ENCODE assay signal across 8 mouse cellular contexts in genomic region chr9:44879694-44880271, GRCm38 (mm10). TPM values are rescaled to one million over a fixed set of nuclear protein-coding genes. Genes with fewer than 3 reads are reported as not detected.
DNase-seq lines count a peak whose midpoint lies in the region; ATAC-seq and TF ChIP-seq lines count a peak whose summit lies in the region.

No protein-coding gene starts in this region.

- peak; percentile 6 for DNase-seq in adrenal gland, postnatal 25 days
- no peak for DNase-seq in adrenal gland, postnatal 10 days
- DNase-seq in 416B (ENCODE audit: low read depth): peak; percentile 45
- no peak for DNase-seq in heart, postnatal 0 days (ENCODE audit: low spot score)
- DNase-seq in spleen, postnatal 36 days (ENCODE audit: low spot score in 2 of 2): peak; percentile 55

- under 1% methylated on average over 13 of the region's 13 CpGs for WGBS in heart, postnatal 0 days
- WGBS in liver, embryonic 16.5 days (ENCODE audit: insufficient replicate concordance): under 1% methylated on average over 13 of the region's 13 CpGs

- TF ChIP-seq CTCF in cortical plate, adult 2 months (IDR thresholded peaks at IDR 0.05; ENCODE audit: extremely low read depth, insufficient read depth, low read length): no peak
- no peak for TF ChIP-seq CTCF in heart, postnatal 0 days (IDR thresholded peaks at IDR 0.05; ENCODE audit: low read depth)

- H3K27ac ChIP-seq in cortical plate, adult 2 months (ENCODE audit: insufficient read depth, low read length): no peak overlapping the region
- H3K27ac ChIP-seq in heart, postnatal 0 days (ENCODE audit: low read depth): peak overlapping the region; percentile 90; the same call in 1 of the 2 replicates
- H3K27ac ChIP-seq in liver, embryonic 16.5 days (ENCODE audit: low read length): peak overlapping the region; percentile 2

- peak overlapping the region; percentile 61 for H3K4me3 ChIP-seq in cortical plate, adult 2 months (ENCODE audit: insufficient read depth, low read length)
- H3K4me3 ChIP-seq in heart, postnatal 0 days (ENCODE audit: low read depth, low read length): peak overlapping the region; percentile 94
- H3K4me3 ChIP-seq in liver, embryonic 16.5 days (ENCODE audit: low read depth, low read length): peak overlapping the region; percentile 93

- peak overlapping the region; percentile 85 for H3K9ac ChIP-seq in heart, postnatal 0 days (replicated peaks; ENCODE audit: low read depth, low read length)
- peak overlapping the region; percentile 92 for H3K9ac ChIP-seq in liver, embryonic 16.5 days (ENCODE audit: low read depth, low read length)

- peak overlapping the region; percentile 99 for H3K4me2 ChIP-seq in heart, postnatal 0 days (ENCODE audit: low read depth, low read length)
- H3K4me2 ChIP-seq in liver, embryonic 16.5 days (ENCODE audit: low read depth, low read length): peak overlapping the region; percentile 99

- H3K36me3 ChIP-seq in heart, postnatal 0 days (replicated peaks; ENCODE audit: control insufficient read depth, insufficient read depth, low read length): no peaks in the 10 kb centered on the region
- no peaks in the 10 kb centered on the region for H3K36me3 ChIP-seq in liver, embryonic 16.5 days (ENCODE audit: control insufficient read depth, insufficient read depth)

- H3K4me1 ChIP-seq in cortical plate, adult 2 months (ENCODE audit: control insufficient read depth, insufficient read depth, low read length): peaks cover 15% of the 10 kb centered on the region
- peaks cover 34% of the 10 kb centered on the region for H3K4me1 ChIP-seq in heart, postnatal 0 days (ENCODE audit: control insufficient read depth, insufficient read depth)
- H3K4me1 ChIP-seq in liver, embryonic 16.5 days (ENCODE audit: control insufficient read depth, low read depth, low read length): peaks cover 34% of the 10 kb centered on the region

- TF ChIP-seq EP300 in heart, postnatal 0 days (IDR thresholded peaks at IDR 0.05; ENCODE audit: low read depth): no peak

- H3K9me3 ChIP-seq in heart, postnatal 0 days (replicated peaks; ENCODE audit: control insufficient read depth, low read length): no peaks in the 10 kb centered on the region
- H3K9me3 ChIP-seq in liver, embryonic 16.5 days (replicated peaks; ENCODE audit: control insufficient read depth, low read length): no peaks in the 10 kb centered on the region

- TF ChIP-seq POLR2A in cortical plate, adult 2 months (IDR thresholded peaks at IDR 0.05; ENCODE audit: extremely low read depth, insufficient read depth, low read length): 0 out of 2 replicates have a peak, but pooled peaks have one; percentile 11

- no peak for ATAC-seq in heart, postnatal 0 days (ENCODE audit: insufficient read depth, low read depth)
- no peak for ATAC-seq in liver, embryonic 16.5 days (ENCODE audit: low read depth)
- no peak for ATAC-seq in megakaryocyte-erythroid progenitor cell, adult 5-6 weeks (replicated peaks; ENCODE audit: low FRiP score, low TSS enrichment, poor library complexity, severe bottlenecking)

- no peaks in the 10 kb centered on the region for H3K27me3 ChIP-seq in heart, postnatal 0 days (ENCODE audit: control insufficient read depth, insufficient read depth, low read length)
- no peaks in the 10 kb centered on the region; the same call in none of the 2 replicates for H3K27me3 ChIP-seq in liver, embryonic 16.5 days (ENCODE audit: control insufficient read depth, insufficient read depth, low read depth, low read length)

RNA-seq across cellular contexts. Expression of gene Kmt2a, which starts 1.3 kb away (rescaled TPM):
- total RNA-seq in adrenal gland, postnatal 25 days (2021): 31.5 and 47.5 TPM in 2 replicates
- 10 to 100 TPM; 21.4 to 34.8 TPM for total RNA-seq in adrenal gland, postnatal 10 days (2021)
- 28.3 and 28.6 TPM in 2 replicates for polyA plus RNA-seq in cortical plate, adult 2 months (2012; rRNA removed)
- 4.9 and 7.8 TPM in 2 replicates for total RNA-seq in heart, postnatal 0 days (2014; rRNA removed; ENCODE audit: low replicate concordance)
- polyA plus RNA-seq in heart, postnatal 0 days (2015; fragmentation: Nextera tagmentation; extraction: Ambion mirVana): 4.2 and 4.4 TPM in 2 replicates
- polyA plus RNA-seq in liver, embryonic 16.5 days (2015; fragmentation: Nextera tagmentation; extraction: Ambion mirVana): 2.6 and 3.0 TPM in 2 replicates
- 97.4 and 110 TPM in 2 replicates for total RNA-seq in megakaryocyte-erythroid progenitor cell, adult 5-6 weeks (2014; fragmentation: Nextera tagmentation)
- total RNA-seq in megakaryocyte-erythroid progenitor cell, adult 5-6 weeks (2017): 14.0 and 23.6 TPM in 2 replicates

RNA-seq across cellular contexts. Expression of gene Atp5l, which starts 40.8 kb away (rescaled TPM):
- 383 and 529 TPM in 2 replicates for total RNA-seq in adrenal gland, postnatal 25 days (2021)
- total RNA-seq in adrenal gland, postnatal 10 days (2021): 100 to 1,000 TPM; 796 to 905 TPM
- polyA plus RNA-seq in cortical plate, adult 2 months (2012; rRNA removed): 755 and 827 TPM in 2 replicates
- total RNA-seq in heart, postnatal 0 days (2014; rRNA removed; ENCODE audit: low replicate concordance): 688 and 746 TPM in 2 replicates
- 2,678 and 2,844 TPM in 2 replicates for polyA plus RNA-seq in heart, postnatal 0 days (2015; fragmentation: Nextera tagmentation; extraction: Ambion mirVana)
- polyA plus RNA-seq in liver, embryonic 16.5 days (2015; fragmentation: Nextera tagmentation; extraction: Ambion mirVana): 467 and 488 TPM in 2 replicates
- 751 and 827 TPM in 2 replicates for total RNA-seq in megakaryocyte-erythroid progenitor cell, adult 5-6 weeks (2014; fragmentation: Nextera tagmentation)
- total RNA-seq in megakaryocyte-erythroid progenitor cell, adult 5-6 weeks (2017): 149 and 255 TPM in 2 replicates

Comparison
In these comparisons a context has a peak if more than half of its experiments do, and no peak if none do; other contexts are left out.
1. DNase-seq: peak in adrenal gland, postnatal 25 days (single experiment), 416B (single experiment) and spleen, postnatal 36 days (2 of 2); none in adrenal gland, postnatal 10 days (single experiment) and heart, postnatal 0 days (single experiment).
2. Peak in every context shown above with its lines, with median percentiles within 50 percentile points of each other: H3K4me3 ChIP-seq.